Mouse (Mus musculus): ENCODE data around the gene Pip5k1b. TPM values are rescaled to one million over a fixed set of nuclear protein-coding genes. Genes with fewer than 3 reads are reported as not detected.

Pip5k1b gene
- total RNA-seq, 1 experiment from 2014 or later, result 6.9 TPM

DNA sequence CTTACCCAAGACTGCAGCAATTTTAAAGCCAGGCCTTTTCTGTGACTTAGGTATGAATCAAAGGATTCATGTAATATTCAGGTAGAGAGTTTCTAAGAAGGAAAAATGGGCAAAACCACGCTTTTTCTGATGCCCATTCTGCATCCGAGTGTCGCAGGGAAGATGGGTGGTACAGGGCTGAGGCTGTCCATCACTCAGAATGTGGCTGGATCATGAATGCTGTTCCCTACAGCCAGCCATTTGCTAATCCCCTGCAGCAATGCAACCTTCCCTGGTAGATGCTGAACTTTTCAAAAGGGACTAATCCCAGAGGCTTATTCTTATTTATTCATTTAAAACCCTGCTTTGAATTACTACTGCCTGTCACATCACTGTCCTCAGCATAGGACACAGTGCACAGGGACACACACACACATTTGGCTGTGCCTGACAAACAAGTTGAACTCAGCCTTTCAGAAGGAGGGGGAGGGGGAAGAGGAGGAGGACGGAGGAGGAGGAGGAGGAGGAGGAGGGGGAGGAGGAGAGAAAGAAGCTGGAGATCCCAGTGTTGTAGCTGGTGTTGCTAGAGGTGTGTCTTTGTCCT, 71.0 kb downstream of the Pip5k1b start:
- ATAC-seq (replicated peaks; ENCODE audit: low read depth, poor library complexity, severe bottlenecking), result no peak

DNA sequence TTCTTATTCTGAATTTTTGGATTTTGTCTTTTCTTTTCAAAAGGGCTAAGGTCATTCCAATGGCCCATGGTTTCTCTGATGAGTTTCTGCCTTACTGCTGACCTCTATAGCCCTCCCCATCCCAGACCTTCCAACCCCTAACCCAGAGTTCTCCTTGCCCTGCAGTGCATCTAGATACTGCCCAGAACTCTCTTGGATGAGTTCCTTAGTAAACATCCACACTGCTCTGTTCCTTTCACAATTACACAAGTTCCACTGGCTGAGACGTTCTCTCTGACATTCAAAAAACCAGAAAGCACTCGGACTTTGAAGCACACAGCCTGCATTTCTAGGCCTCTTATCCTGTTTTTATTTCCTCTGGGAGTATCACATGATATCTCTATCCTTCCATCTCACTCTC, 74.8 kb downstream of the Pip5k1b start:
- no peak for ATAC-seq (replicated peaks; ENCODE audit: low read depth, poor library complexity, severe bottlenecking)

DNA sequence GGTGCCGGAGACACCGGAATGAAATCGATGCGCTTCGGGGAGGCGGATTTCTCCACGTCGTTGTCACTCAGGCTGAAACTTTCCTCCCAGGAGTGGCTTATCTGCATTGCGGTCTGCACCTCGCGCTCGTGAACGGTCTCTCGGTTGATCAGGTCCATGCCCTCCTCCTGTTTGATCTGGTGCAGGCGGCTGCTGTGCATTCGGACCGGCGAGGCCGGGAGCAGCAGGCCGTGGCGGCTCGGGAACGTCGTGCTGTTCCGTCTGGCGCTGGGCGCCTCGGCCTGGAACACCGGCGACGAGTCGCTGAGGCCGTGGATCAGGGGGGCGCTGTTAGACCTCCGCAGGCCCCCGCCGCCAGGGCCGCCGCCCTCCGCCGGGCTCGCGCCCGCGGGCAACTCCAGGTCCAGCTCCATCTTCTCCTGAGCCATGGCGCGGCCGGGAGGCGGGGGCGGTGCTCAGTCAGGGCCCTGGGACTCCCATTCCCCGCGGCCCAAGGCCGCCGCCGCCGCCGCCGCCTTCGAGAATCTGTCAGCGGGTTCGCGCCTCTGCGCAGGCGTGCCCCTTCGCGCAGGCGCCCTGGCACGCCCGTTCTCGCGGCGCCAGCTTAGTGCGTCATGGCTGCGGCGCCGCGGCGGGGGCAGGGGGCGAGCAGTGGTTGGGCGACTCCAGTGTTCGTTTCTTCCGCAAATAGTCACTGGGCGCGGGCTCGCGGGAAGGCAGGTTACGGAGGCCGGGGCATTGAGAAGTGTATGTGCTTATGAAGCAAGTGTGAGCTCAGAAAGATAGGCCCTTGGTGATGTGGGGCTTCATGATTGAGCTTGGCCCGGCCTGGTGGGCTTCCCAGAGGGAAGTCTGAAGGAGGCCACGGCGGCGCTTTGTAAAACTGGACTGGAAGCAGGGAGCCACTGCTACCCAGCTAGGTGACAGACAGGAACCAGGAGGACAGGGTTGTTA, 78.5 kb downstream of the Pip5k1b start, which contains the start of gene Fam122a:
TSS of gene Fam122a (minus strand) at position 428 of the 954 bp plus-strand sequence.
- peak; percentile 94 for ATAC-seq (replicated peaks; ENCODE audit: low read depth, poor library complexity, severe bottlenecking)

DNA sequence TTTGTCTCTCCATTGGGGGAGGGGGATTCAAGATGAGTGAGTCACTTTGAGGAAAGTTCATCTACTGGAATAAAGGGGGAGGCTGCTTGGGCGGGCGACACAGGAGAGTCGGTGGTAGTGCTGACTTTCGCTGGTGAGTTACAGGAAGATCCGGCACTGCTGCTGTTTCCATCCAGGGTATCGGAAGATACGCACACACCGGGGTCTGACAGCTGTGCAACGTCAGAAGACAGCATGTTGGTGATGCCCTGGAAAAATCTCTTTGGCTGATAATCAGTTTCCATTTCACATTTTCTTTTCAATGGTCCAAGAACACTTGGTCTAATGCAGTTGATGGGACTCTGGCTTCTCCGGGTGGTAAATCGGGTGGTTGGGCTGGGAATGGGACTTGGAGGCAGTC, 79.2 kb downstream of the Pip5k1b start:
- peak; percentile 50; the same call in 1 of the 2 replicates for ATAC-seq (replicated peaks; ENCODE audit: low read depth, poor library complexity, severe bottlenecking)

DNA sequence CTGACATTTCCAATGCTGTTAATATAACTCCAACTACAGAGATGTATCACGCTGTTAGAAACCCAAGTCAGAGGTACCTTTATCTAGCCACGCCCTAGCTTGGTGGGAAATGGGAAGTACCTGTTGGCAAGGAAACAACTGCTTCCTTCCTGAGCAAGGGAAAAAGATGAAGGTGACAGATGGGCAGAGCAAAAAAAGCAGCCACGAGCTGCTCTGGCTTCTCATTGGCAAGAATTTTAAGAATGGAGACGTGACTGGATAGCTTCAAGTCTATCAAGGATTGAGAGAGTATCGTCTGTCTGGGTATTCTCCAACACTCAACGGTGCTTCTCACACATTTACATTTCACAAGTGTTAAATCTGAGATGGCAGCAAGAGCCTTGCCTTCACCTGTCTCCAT, 80.4 kb downstream of the Pip5k1b start:
- ATAC-seq (replicated peaks; ENCODE audit: low read depth, poor library complexity, severe bottlenecking), result no peak

DNA sequence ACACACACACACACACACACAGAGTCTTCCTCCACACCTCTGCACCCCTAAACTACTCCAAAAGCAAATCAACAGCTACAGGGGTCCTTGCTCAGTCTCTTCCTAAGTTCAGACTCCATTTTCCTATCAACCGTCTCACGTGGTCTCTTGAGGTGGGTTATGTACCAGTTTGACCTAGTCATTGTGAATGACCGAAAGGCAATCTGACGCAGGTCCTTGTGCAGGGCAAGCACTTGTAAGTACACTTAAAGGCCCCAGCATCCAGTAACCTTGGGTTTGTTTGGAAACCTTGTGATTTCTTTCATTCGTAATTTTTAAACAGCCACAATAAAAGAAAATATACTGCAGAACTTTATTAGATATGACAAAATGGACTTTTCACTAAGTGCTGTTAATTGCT, 83.2 kb downstream of the Pip5k1b start:
- ATAC-seq (replicated peaks; ENCODE audit: low read depth, poor library complexity, severe bottlenecking), result no peak

DNA sequence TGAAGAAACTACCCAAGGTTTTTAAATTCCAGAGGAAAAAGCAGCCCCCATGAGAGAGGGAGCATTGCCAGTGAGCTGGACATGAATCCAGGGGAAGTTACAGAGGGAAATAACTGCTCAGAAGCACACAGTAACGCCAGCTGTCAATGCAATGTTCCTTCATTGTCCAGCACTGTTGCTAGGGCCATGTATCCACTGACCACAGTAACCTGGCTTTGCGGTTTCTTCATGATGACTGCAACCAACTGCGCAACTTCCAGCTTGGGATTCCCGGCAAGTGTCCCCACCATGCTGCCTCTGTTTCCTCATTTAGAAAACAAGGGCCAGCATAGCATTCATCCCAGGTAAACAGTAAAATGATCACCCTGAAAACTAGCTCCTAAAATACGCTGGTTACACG, 84.1 kb downstream of the Pip5k1b start:
- no peak for ATAC-seq (replicated peaks; ENCODE audit: low read depth, poor library complexity, severe bottlenecking)

DNA sequence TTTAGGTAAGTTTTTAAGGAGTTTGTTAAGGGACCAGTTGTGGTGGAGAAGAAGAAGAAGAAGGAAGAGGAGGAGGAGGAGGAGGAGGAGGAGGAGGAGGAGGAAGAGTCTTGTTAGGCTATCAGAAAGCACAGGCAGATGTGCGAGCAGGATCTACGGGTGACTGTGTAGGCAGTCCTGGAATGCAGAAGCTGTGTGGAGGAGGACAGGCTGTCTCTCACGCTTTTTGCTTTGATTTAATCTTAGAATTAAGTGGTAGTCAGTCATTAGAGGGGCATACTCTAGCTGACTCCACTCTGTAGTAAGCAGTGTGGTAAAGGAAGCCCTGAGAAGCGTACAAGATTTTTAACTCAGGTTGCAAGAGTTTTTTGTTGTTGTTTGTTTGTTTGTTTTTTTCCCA, 86.5 kb downstream of the Pip5k1b start:
- no peak for ATAC-seq (replicated peaks; ENCODE audit: low read depth, poor library complexity, severe bottlenecking)

DNA sequence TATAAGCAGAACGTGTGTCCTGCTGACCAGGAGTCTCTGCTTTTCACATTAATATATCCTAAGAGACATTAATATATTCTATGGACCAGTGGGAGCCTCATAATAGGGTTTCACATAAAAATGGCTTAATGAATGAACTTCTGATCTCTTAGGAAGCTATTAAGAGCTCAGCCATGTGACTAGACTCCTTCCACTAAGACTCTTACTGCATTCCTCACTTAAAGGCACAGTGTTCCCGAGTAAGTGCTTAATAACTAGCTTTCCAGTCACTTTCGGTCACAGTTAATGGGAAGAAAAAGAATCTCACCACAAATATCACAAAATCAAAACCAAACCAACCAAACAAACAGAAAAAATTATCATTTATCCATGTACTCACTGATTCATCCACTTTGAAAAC, 87.1 kb downstream of the Pip5k1b start:
- ATAC-seq (replicated peaks; ENCODE audit: low read depth, poor library complexity, severe bottlenecking), result no peak

DNA sequence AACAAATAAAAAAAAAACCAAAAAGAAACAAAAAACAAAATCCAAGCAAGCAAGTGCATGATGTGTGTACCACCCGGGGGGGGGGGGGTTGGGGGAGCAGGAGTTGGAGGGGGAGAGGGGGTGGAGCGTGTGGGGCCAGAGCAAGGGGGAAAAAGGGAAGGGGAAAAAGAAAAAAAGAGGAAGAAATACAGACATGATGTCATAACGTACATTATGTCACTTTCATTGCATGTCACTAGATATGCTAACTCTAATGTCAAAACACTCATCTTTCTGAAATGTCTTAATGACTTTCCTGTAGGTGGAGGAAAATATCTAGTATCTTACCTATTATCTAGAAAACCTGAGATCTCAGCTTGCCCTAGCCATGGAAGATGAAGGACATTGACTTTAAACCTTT, 92.7 kb downstream of the Pip5k1b start:
- ATAC-seq (replicated peaks; ENCODE audit: low read depth, poor library complexity, severe bottlenecking), result no peak

DNA sequence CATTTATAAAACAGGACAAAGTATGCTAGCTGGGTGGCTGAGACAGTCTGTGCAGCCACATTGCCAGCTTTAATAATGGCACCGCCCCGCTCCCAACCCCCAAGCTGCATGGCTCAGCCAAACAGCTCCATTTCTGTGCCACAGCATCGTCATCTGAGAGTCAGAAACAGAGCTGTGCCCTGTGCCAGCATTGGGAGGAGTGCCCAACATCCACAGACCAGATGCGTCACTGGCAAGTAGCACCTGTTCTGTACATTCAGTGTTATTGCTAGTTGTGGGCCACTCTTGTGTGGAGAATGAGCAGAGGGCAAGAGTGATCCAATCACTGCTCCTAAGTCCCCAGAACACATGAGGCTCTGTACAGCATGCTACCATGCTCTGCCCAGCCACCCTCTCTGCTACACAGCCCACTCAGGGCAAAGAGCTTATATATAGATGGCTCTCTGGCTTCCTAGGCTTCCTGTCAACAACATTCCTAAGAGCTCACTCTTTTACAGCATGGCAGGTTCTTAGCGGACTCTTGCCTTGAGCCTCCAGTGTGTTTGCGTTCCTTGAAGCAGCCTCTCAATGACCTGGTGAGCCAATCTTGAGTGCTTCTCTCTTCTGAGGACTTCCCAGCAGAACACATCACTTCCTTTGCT, 99.0 kb downstream of the Pip5k1b start:
- no peak for ATAC-seq (replicated peaks; ENCODE audit: low read depth, poor library complexity, severe bottlenecking)

DNA sequence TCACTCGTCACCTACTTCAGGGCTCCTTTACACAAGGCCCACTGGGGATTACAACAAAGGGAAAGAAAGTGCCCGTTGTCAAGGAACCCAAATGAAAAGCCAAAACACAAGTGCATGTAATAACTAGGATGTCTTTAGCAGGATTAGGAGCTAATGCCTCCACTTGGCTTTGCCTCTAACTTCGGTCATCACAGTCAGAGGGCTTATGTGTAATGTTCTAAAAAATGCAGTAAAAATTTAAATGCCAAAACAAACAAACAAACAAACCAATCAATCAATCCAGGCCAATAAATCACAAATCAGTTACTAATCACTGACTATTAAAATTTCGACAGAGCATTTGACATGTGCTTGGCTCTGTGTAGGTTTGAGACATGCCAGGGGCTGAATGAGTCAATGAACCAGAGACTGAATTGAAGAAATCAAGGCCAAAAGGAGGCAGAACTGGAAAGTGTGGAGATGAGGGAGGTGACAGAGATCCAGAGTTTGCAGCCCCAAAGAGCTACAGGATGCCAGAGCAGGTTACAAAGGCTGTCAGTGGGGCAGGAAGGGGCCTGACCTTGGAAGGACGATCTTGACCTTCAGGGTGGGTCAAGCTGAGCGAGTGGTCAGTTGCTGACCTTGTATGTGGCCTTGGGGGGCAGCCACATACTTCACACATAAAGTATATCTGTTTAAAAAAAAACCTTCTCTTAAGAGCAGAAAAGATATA, 100.3 kb downstream of the Pip5k1b start:
- no peak for ATAC-seq (replicated peaks; ENCODE audit: low read depth, poor library complexity, severe bottlenecking)

DNA sequence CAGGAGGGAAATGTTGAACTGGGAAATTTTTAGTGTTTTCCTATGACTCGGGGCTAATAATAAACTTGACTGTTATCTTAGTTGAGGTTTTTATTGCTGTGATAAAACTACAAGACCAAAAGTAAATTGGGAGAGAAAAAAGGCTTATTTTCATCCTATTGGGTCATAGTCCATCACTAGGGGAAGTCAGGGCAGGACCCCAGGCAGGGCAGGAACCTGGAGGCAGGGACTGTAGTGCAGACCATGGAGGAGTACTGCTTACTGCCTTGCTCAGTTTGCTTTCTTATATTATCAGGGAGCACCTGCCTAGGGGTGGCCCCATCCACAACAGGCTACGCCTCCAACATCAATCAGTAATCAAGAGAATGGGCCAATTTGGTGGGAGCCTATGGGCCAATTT, 101.2 kb downstream of the Pip5k1b start:
- ATAC-seq (replicated peaks; ENCODE audit: low read depth, poor library complexity, severe bottlenecking), result no peak

DNA sequence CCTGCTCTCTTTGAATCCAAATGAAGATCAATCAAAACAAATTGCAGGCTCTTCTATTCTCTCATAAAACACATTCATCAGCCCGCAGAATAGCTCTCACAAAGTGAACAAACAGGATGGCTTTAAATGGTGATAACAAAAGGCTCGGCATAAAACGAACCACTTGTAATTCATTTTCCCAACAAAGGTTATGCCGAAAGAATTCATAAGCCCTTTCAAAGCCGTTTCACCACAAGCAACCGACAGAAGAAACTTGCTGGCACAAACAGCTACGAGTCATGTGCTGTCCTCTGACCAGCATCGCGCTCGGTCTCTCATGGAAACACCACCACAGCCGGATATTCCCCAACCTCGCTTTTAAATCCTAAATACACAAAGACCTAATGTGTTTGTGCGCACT, 102.3 kb downstream of the Pip5k1b start:
- no peak for ATAC-seq (replicated peaks; ENCODE audit: low read depth, poor library complexity, severe bottlenecking)

DNA sequence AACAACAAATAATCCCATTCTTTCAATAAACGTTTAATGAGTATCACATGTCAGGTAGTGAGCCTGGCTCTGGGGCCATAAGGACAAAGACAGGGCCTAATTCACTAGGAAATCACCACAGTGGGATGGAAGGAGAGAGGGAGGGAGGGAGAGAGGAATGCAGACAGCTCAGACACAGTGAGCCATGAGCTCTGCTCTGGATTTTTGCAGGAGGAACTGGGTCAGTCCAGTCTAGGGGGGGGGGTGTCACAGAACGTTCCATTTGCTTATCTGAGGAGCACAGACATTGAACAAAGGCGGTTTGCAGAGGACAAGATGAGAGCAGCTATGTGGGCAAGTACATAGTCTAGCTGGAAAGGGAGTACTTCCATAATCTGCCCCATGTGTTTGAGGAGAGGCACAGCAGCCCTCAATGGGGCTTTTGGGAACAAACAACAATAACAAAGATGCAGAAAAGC, 103.2 kb downstream of the Pip5k1b start:
- ATAC-seq (replicated peaks; ENCODE audit: low read depth, poor library complexity, severe bottlenecking), result peak; percentile 82

DNA sequence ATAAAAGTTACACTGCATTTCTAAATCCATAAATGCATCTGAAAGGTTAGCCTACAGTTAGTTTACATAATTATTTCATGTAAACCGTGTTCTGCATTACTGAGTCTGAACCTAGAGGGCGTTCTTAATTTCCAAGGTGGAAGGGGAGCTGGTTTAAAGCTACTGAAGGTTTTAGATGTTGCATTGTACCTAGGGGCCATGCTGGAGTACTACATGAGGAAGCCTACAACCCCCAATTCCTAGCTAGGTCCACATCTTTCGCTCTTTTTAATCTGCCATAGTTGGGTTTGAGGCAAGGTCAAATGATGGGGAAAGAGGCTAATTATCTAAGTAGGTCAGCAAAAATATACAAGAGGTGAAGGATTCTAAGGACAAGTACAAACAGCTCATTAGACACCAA, 104.0 kb downstream of the Pip5k1b start:
- peak; percentile 40; the same call in 1 of the 2 replicates for ATAC-seq (replicated peaks; ENCODE audit: low read depth, poor library complexity, severe bottlenecking)

DNA sequence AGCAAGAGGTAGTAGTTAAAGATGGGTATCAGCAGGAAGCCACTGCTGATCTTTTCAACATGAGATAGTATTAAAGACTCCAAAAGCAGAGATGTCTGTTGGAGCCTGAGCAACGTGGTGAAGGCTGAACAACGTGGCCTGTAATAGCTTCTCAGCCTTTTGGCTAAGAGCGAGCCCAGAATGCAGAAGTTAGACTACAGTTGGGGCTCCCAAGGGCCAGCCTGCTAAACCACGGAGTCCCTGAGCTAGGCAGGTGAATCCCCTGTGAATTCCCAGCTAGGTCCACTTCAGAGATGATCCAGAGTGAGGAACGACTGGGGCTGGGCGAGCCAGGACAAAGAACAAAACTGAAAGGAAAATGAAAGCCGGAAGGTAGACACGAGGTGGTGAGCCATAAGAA, 104.9 kb downstream of the Pip5k1b start:
- ATAC-seq (replicated peaks; ENCODE audit: low read depth, poor library complexity, severe bottlenecking), result 0 out of 2 replicates have a peak, but pooled peaks have one; percentile 19

DNA sequence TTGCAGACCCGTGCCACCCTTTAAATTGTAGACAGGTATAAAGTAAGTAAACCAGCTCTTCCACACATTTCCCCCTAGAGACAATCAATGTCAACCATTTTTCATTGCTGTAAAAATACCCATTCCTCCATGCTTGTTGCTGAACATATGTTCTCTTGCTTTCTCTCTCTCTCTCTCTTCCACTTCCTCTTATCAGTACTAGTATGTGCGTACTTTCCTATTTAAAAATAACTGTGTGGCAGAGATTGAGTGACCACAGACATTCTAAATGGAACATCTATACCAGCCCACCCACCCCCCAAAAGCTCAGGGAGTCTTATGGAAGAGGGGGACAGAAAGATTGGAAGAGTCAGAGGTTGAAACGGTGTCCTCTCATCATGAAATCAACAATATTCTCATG, 111.3 kb downstream of the Pip5k1b start:
- no peak for ATAC-seq (replicated peaks; ENCODE audit: low read depth, poor library complexity, severe bottlenecking)

DNA sequence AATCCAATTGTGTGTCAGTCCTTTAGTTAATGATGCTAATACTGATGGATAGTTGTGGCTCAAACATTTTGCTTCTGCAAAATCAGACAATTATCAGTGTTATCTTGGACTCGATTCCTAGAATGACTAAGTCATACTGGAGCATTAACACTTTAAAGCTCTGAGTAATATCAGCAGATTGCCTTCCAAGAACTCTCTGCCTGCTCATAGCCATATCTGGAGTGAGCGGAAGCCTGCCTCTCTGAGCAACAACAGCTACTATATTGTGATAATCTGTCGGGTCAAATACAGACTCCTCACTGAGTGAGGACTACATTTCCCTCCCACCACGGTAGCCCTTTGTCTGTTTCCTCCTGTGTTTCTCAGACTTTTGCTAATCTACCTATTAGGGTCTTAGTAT, 116.0 kb downstream of the Pip5k1b start:
- ATAC-seq (replicated peaks; ENCODE audit: low read depth, poor library complexity, severe bottlenecking), result no peak

DNA sequence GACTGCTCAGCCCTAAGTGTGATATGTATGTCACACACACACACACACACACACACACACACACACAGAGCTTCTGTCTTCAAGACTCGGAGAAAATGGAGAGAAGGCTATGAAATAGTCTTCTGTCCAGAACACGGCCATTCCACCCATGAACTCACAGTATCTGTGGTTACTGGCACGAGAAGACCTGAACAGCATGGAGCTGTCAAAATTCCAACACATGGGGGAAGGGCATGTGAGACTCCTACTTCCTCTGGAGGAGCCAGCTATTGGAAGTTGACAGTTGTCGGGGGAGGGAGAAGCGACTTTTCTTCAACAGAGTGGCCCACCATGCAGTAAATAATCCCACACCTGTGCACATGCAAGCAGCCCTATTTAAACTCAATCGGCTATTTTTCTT, 121.4 kb downstream of the Pip5k1b start:
- no peak for ATAC-seq (replicated peaks; ENCODE audit: low read depth, poor library complexity, severe bottlenecking)
